Mouse (Mus musculus): ENCODE measurements around the gene Ldb1. TPM values are rescaled to one million over a fixed set of nuclear protein-coding genes. Genes with fewer than 3 reads are reported as not detected.

Gene Ldb1
- polyA plus RNA-seq, 1 experiment, result 220 TPM

- 81% methylated on average over 26 of the region's 26 CpGs for WGBS
- TF ChIP-seq POLR2A (IDR thresholded peaks at IDR 0.05; ENCODE audit: borderline replicate concordance, extremely low read depth, low read depth, low read length) (no peak), CTCF (IDR thresholded peaks at IDR 0.05; ENCODE audit: insufficient read depth, low read length) (no peak)
- no peak for DNase-seq
- no peak overlapping the region for H3K4me3 ChIP-seq (replicated peaks; ENCODE audit: extremely low read depth, low read depth, low read length)
- H3K4me1 ChIP-seq (ENCODE audit: control insufficient read depth, insufficient read depth, low read length), result peaks cover 6% of the 10 kb centered on the region; the same call in 1 of the 2 replicates
Measured at GRCm38 (mm10) chr19:46032731-46033510, 12.1 kb downstream of the Ldb1 start.

- H3K4me1 ChIP-seq (ENCODE audit: control insufficient read depth, insufficient read depth, low read length), result peaks cover 2% of the 10 kb centered on the region; the same call in 1 of the 2 replicates
- no peak for DNase-seq
- no peak overlapping the region for H3K4me3 ChIP-seq (replicated peaks; ENCODE audit: extremely low read depth, low read depth, low read length)
- TF ChIP-seq CTCF (IDR thresholded peaks at IDR 0.05; ENCODE audit: insufficient read depth, low read length) (no peak), POLR2A (IDR thresholded peaks at IDR 0.05; ENCODE audit: borderline replicate concordance, extremely low read depth, low read depth, low read length) (no peak)
- 66% methylated on average over 9 of the region's 9 CpGs for WGBS
Measured at GRCm38 (mm10) chr19:46031689-46032432, 13.2 kb downstream of the Ldb1 start.

- DNase-seq, result no peak
- no peak overlapping the region for H3K4me3 ChIP-seq (replicated peaks; ENCODE audit: extremely low read depth, low read depth, low read length)
- 96% methylated on average over 10 of the region's 10 CpGs for WGBS
- TF ChIP-seq POLR2A (IDR thresholded peaks at IDR 0.05; ENCODE audit: borderline replicate concordance, extremely low read depth, low read depth, low read length) (no peak), CTCF (IDR thresholded peaks at IDR 0.05; ENCODE audit: insufficient read depth, low read length) (no peak)
- H3K4me1 ChIP-seq (ENCODE audit: control insufficient read depth, insufficient read depth, low read length), result no peaks in the 10 kb centered on the region
Measured at GRCm38 (mm10) chr19:46030196-46030983, 14.6 kb downstream of the Ldb1 start.

GRCm38 (mm10) chr19:46029652-46030051 is 15.4 kb downstream of the Ldb1 start:
- no peaks in the 10 kb centered on the region for H3K4me1 ChIP-seq (ENCODE audit: control insufficient read depth, insufficient read depth, low read length)
- 83% methylated on average over 1 of the region's 1 CpGs for WGBS
- TF ChIP-seq CTCF (IDR thresholded peaks at IDR 0.05; ENCODE audit: insufficient read depth, low read length) (no peak), POLR2A (IDR thresholded peaks at IDR 0.05; ENCODE audit: borderline replicate concordance, extremely low read depth, low read depth, low read length) (no peak)
- H3K4me3 ChIP-seq (replicated peaks; ENCODE audit: extremely low read depth, low read depth, low read length), result no peak overlapping the region
- no peak for DNase-seq

- TF ChIP-seq POLR2A (IDR thresholded peaks at IDR 0.05; ENCODE audit: borderline replicate concordance, extremely low read depth, low read depth, low read length) (no peak), CTCF (IDR thresholded peaks at IDR 0.05; ENCODE audit: insufficient read depth, low read length) (no peak)
- DNase-seq, result no peak
- Histone ChIP-seq H3K4me3 (replicated peaks; ENCODE audit: extremely low read depth, low read depth, low read length) (no peak overlapping the region), H3K4me1 (ENCODE audit: control insufficient read depth, insufficient read depth, low read length) (no peaks in the 10 kb centered on the region)
- 75% methylated on average over 11 of the region's 11 CpGs for WGBS
Measured at GRCm38 (mm10) chr19:46028747-46029320, 16.2 kb downstream of the Ldb1 start.

- TF ChIP-seq CTCF (IDR thresholded peaks at IDR 0.05; ENCODE audit: insufficient read depth, low read length) (no peak), POLR2A (IDR thresholded peaks at IDR 0.05; ENCODE audit: borderline replicate concordance, extremely low read depth, low read depth, low read length) (no peak)
- Histone ChIP-seq H3K4me3 (replicated peaks; ENCODE audit: extremely low read depth, low read depth, low read length) (no peak overlapping the region), H3K4me1 (ENCODE audit: control insufficient read depth, insufficient read depth, low read length) (no peaks in the 10 kb centered on the region)
- 41% methylated on average over 8 of the region's 8 CpGs for WGBS
- no peak for DNase-seq
Measured at GRCm38 (mm10) chr19:46026567-46026966, 18.4 kb downstream of the Ldb1 start.

GRCm38 (mm10) chr19:46024959-46025358 is 20.1 kb downstream of the Ldb1 start:
- Histone ChIP-seq H3K4me1 (ENCODE audit: control insufficient read depth, insufficient read depth, low read length) (no peaks in the 10 kb centered on the region), H3K4me3 (replicated peaks; ENCODE audit: extremely low read depth, low read depth, low read length) (no peak overlapping the region)
- TF ChIP-seq POLR2A (IDR thresholded peaks at IDR 0.05; ENCODE audit: borderline replicate concordance, extremely low read depth, low read depth, low read length), result no peak
- no peak for TF ChIP-seq CTCF (IDR thresholded peaks at IDR 0.05; ENCODE audit: insufficient read depth, low read length)
- 63% methylated on average over 6 of the region's 6 CpGs for WGBS
- DNase-seq, result no peak

- Histone ChIP-seq H3K4me1 (ENCODE audit: control insufficient read depth, insufficient read depth, low read length) (no peaks in the 10 kb centered on the region), H3K4me3 (replicated peaks; ENCODE audit: extremely low read depth, low read depth, low read length) (no peak overlapping the region)
- DNase-seq, result no peak
- 85% methylated on average over 2 of the region's 2 CpGs for WGBS
- TF ChIP-seq CTCF (IDR thresholded peaks at IDR 0.05; ENCODE audit: insufficient read depth, low read length) (no peak), POLR2A (IDR thresholded peaks at IDR 0.05; ENCODE audit: borderline replicate concordance, extremely low read depth, low read depth, low read length) (no peak)
Measured at GRCm38 (mm10) chr19:46016023-46016422, 29.0 kb downstream of the Ldb1 start.
